Mouse (Mus musculus): ENCODE results near the gene Lpin1.
A peak's percentile ranks its signal among the peaks of the same experiment; 100 is the strongest.

The Lpin1 gene

DNA sequence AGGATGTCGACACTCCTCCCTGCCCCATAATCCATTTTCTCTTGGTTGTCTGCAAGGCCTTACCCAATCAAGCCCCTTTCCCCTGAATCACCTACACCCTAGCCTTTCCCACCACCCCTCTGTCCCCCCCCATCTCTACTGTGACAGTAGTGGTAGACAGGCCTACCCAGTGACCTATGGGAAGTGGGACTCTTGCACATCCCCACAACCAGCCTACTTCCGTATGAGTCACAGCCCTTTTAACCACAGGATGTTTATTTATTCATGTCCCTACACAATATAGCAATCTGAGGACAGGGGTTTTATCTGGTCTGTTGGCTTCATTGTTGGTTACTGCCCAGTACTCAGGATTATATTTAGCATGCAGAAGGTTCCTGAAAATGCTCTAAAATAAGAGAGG, 84.6 kb downstream of the Lpin1 start:
- no peak for DNase-seq

- DNase-seq, result no peak
Observed at GRCm38 (mm10) chr12:16515183-16515582, 95.6 kb downstream of the Lpin1 start.

GRCm38 (mm10) chr12:16512991-16513390, 97.8 kb downstream of the Lpin1 start:
- no peak for DNase-seq

GRCm38 (mm10) chr12:16509122-16509752, 101.5 kb downstream of the Lpin1 start:
- peak; percentile 41 to 52 for DNase-seq

GRCm38 (mm10) chr12:16506796-16507790, 103.7 kb downstream of the Lpin1 start:
- no peak for DNase-seq

- no peak for DNase-seq
Observed at GRCm38 (mm10) chr12:16504244-16504643, 106.5 kb downstream of the Lpin1 start.

GRCm38 (mm10) chr12:16497960-16498359, 112.8 kb downstream of the Lpin1 start:
- no peak for DNase-seq

GRCm38 (mm10) chr12:16492713-16493112, 118.1 kb downstream of the Lpin1 start:
- no peak for DNase-seq

GRCm38 (mm10) chr12:16488899-16489298, 121.9 kb downstream of the Lpin1 start:
- DNase-seq, result no peak

- no peak for DNase-seq
Observed at GRCm38 (mm10) chr12:16487453-16487852, 123.3 kb downstream of the Lpin1 start.
